Mouse (Mus musculus) kidney, postnatal 0 days (tissue): ENCODE data around the gene Dmp1. TPM values are rescaled to one million over a fixed set of nuclear protein-coding genes. Genes with fewer than 3 reads are reported as not detected.

Source experiments
- ATAC-seq: fragments of 200-750 bp; cut with Nextera tagmentation; replicated peaks from 2 replicates; pipeline ENCODE4 v1.8.0; 2017; ENCODE audit warnings: low read depth, moderate number of reproducible peaks, moderate TSS enrichment, moderate library complexity; ENCODE audit not compliant: low FRiP score
- DNase-seq: peaks from one replicate; pipeline ENCODE4 v3.0.0-alpha.2; 2016; ENCODE audit warnings: low spot score
- H3K27ac ChIP-seq: fragments of 300-500 bp; sonication (generic); 2 replicates; pipeline ENCODE4 v1.5.1; 2014; ENCODE audit warnings: mild to moderate bottlenecking
- H3K27me3 ChIP-seq: fragments of 300-500 bp; sonication (generic); 2 replicates; pipeline ENCODE4 v1.6.1; 2014; ENCODE audit warnings: low read length, mixed read lengths; ENCODE audit not compliant: insufficient read depth
- H3K36me3 ChIP-seq: fragments of 300-500 bp; sonication (generic); 2 replicates; pipeline ENCODE4 v1.6.1; 2014; ENCODE audit warnings: low read length, mixed read lengths; ENCODE audit not compliant: insufficient read depth
- H3K4me1 ChIP-seq: fragments of 300-500 bp; sonication (generic); replicated peaks from 2 replicates; pipeline ENCODE4 v1.6.1; 2014; ENCODE audit warnings: antibody characterized with exemption, low read length, mixed read lengths; ENCODE audit not compliant: insufficient read depth
- H3K4me2 ChIP-seq: fragments of 300-500 bp; sonication (generic); 2 replicates; pipeline ENCODE4 v1.6.1; 2014; ENCODE audit warnings: mild to moderate bottlenecking, low read length, moderate library complexity, mixed read lengths
- H3K4me3 ChIP-seq: fragments of 300-500 bp; sonication (generic); replicated peaks from 2 replicates; pipeline ENCODE4 v1.5.1; 2014; ENCODE audit warnings: low read depth, low read length
- H3K9ac ChIP-seq: fragments of 300-500 bp; sonication (generic); 2 replicates; pipeline ENCODE4 v1.6.1; 2014; ENCODE audit warnings: low read depth, low read length
- H3K9me3 ChIP-seq: fragments of 300-500 bp; sonication (generic); replicated peaks from 2 replicates; pipeline ENCODE4 v1.6.1; 2016; ENCODE audit warnings: low read length, inconsistent platforms, mixed read lengths
- CTCF ChIP-seq: IDR thresholded peaks from 2 replicates; pipeline ENCODE4 v1.5.1; 2016; ENCODE audit warnings: antibody characterized with exemption, low read depth, mild to moderate bottlenecking, moderate library complexity
- WGBS: fragments of 180-500 bp; shearing (Covaris S2); extraction: QIAGEN DNeasy Blood & Tissue Kit; methylation state at CpG from one replicate; pipeline ENCODE4 v1.1.7; 2014; 5-methylcytosine and 5-hydroxymethylcytosine counted together
- polyA plus RNA-seq: library from polyadenylated mRNA; unstranded; fragments of >200 nt; fragmentation: Nextera tagmentation; extraction: Ambion mirVana; gene quantifications from 2 replicates; pipeline ENCODE4 v1.2.1, GENCODE M21; 2015

The Dmp1 gene
- polyA plus RNA-seq = 0.15 and 0.16 TPM in 2 replicates

DNA sequence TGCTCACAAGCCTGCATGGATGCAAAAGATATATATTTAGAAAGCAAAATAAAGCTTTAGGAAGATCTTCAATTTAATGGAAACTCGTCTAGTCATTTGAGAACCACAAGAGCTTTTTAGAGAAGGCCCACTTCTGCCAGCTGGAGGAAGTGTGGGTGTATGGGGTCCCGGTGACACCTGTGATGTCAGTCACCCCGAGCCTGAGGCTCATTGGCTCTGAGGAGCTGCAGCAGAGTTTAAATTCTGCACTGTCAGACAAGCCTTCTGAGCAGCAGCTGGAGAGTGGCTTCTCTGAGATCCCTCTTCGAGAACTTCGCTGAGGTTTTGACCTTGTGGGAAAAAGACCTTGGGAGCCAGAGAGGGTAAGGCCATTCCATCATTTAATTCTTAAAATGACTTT, at the start of gene Dmp1:
TSS of gene Dmp1 (plus strand) at position 263 of the 400 bp plus-strand sequence.
- no peaks in the 10 kb centered on the region for H3K36me3 ChIP-seq
- H3K27me3 ChIP-seq = no peaks in the 10 kb centered on the region
- H3K4me3 ChIP-seq = no peak within 1 kb of the TSS
- DNase-seq = no peak
- TF ChIP-seq CTCF = no peak
- WGBS = 55% methylated on average over 5 of the region's 5 CpGs
- no peak within 1 kb of the TSS for H3K4me2 ChIP-seq
- H3K9me3 ChIP-seq = no peaks in the 10 kb centered on the region
- no peak within 1 kb of the TSS for H3K9ac ChIP-seq
- no peak for ATAC-seq
- H3K4me1 ChIP-seq = no peaks in the 10 kb centered on the region
- no peak within 1 kb of the TSS for H3K27ac ChIP-seq

DNA sequence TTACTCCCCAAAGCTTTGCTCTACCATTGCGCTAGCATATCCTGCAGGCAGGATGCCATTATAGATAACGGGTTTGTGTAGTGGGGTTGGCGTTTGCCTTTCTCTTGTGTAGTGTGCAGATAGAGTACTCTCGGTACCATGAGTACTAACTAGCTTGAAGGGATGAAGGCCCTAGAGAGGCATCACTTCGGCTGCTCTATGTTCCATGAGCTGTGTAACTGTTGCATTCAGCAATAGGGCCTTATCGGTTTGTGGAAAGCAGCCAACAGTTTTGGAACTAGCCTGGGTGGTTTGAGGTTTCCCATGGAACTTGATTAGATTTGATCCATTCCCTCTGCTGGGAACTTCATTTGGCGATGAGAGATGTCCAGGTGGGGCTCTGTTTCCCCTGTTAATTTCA, 44.7 kb upstream of the Dmp1 start:
- no peak overlapping the region for H3K9ac ChIP-seq

DNA sequence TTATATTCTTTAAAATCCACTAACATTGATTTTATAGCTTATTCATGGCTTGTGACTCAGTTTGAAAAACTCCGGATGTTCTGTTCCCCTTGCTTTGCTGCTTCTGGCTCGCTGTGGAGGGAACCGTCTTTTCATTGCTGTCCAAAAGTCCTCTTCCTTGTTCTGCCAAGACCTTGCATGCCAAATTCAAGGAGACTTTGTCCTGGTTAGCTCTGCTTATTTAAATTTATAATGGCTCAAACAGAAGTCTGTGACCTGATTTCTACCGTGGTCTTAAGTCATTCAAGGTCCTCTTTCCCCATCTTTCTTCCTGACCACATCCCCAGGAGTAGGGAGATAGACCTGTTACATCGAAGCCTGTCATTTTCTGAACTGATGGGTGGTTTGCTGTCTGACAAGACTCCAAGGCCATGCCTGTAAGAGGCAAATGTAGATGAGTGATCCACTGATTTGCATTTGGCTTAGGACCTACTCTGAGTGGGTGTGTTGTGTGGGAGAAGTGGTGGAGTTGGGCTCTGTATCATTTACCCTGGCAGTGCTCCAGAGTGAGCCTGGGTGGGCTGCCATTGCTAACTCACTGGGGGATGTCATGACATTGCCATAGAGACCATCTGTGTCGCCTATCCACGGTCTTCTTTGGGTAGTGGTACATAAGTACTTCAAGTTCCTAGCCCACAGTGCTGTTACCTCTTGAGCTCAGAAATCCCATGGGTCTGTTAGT, 43.9 kb upstream of the Dmp1 start:
- Histone ChIP-seq H3K4me1 (no peaks in the 10 kb centered on the region), H3K27me3 (no peaks in the 10 kb centered on the region), H3K4me2 (no peak overlapping the region), H3K36me3 (no peaks in the 10 kb centered on the region), H3K4me3 (no peak overlapping the region), H3K9me3 (no peaks in the 10 kb centered on the region), H3K9ac (no peak overlapping the region), H3K27ac (no peak overlapping the region)
- no peak for DNase-seq
- no peak for TF ChIP-seq CTCF
- 69% methylated on average over 7 of the region's 7 CpGs for WGBS
- no peak for ATAC-seq

More for the DNA sequence above, 44.7 kb upstream of the Dmp1 start:
- Histone ChIP-seq H3K27me3 (no peaks in the 10 kb centered on the region), H3K4me2 (no peak overlapping the region), H3K36me3 (no peaks in the 10 kb centered on the region), H3K27ac (no peak overlapping the region), H3K4me1 (no peaks in the 10 kb centered on the region), H3K9me3 (no peaks in the 10 kb centered on the region), H3K4me3 (no peak overlapping the region)
- TF ChIP-seq CTCF = no peak
- DNase-seq (no peak), ATAC-seq (no peak)
- WGBS = 93% methylated on average over 7 of the region's 7 CpGs

DNA sequence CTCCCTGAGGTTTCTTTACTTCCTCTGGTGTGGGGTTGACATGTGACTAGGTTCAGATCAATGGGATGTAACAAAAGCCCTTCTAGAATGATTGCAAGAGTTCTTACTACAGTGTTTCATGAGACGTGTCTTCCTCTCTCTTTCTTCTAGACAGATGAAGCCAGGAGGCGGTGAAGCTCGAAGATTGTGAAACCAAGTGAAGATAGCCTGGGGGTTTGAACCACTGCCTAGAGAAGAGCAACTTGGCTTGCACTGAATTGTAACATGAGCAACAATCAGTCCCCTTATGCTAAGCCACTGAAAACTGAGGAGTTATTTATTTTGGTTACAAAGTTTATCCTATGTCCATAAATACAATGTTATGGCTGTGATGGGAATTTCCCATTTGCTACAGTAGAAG, 41.8 kb upstream of the Dmp1 start:
- DNase-seq (no peak), ATAC-seq (no peak)
- H3K27me3 ChIP-seq = no peaks in the 10 kb centered on the region
- no peaks in the 10 kb centered on the region for H3K36me3 ChIP-seq
- no peak overlapping the region for H3K4me2 ChIP-seq
- H3K9me3 ChIP-seq = no peaks in the 10 kb centered on the region
- H3K4me3 ChIP-seq = no peak overlapping the region
- no peak overlapping the region for H3K9ac ChIP-seq
- no peak for TF ChIP-seq CTCF
- H3K4me1 ChIP-seq = no peaks in the 10 kb centered on the region
- 75% methylated on average over 3 of the region's 3 CpGs for WGBS
- H3K27ac ChIP-seq = no peak overlapping the region

DNA sequence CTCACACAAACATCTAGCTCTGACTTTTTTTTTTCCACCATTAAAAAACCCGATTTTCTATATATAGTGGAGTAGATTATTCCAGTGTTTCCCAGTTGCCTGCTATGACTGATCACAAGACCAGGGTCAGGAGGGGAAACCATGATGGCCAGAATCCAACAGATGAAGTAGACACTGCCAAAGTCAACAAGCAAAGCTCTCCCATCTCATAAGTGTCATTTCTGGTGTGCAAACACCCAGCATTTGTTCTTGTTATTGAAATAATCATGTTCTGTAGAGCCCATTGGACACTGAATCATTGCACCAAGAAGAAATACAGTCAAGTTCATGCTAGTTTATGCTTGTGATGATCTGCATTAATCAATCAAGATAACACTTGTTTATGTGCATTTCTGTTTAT, 41.0 kb upstream of the Dmp1 start:
- no peak overlapping the region for H3K9ac ChIP-seq
- H3K36me3 ChIP-seq = no peaks in the 10 kb centered on the region
- H3K4me2 ChIP-seq = no peak overlapping the region
- H3K9me3 ChIP-seq = no peaks in the 10 kb centered on the region
- no peak for TF ChIP-seq CTCF
- H3K27ac ChIP-seq = no peak overlapping the region
- H3K4me1 ChIP-seq = no peaks in the 10 kb centered on the region
- no peaks in the 10 kb centered on the region for H3K27me3 ChIP-seq
- H3K4me3 ChIP-seq = no peak overlapping the region
- DNase-seq = peak; percentile 75
- ATAC-seq = no peak
- WGBS = 60% methylated on average over 1 of the region's 1 CpGs

DNA sequence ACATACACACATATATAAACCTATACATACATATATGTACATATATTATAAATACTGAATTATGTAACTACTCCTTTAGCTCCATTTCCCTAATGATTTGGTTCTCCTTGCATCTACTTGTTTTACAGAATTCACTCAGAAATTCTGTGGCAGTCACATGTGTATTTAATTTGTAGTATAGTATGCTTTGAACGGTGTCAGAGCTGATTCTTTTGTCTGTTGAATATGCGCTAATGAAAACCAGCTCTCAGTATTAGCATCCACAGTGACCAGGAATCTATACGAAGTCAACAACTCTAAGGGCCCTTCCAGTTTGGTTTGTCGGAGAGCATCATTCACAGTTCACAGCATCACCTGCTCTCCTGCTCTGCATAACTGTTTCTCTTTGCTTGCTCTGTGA, 38.9 kb upstream of the Dmp1 start:
- Histone ChIP-seq H3K4me1 (no peaks in the 10 kb centered on the region), H3K36me3 (no peaks in the 10 kb centered on the region), H3K27me3 (no peaks in the 10 kb centered on the region), H3K27ac (no peak overlapping the region), H3K4me2 (no peak overlapping the region), H3K9me3 (no peaks in the 10 kb centered on the region), H3K4me3 (no peak overlapping the region), H3K9ac (no peak overlapping the region)
- ATAC-seq (no peak), DNase-seq (no peak)
- 84% methylated on average over 4 of the region's 4 CpGs for WGBS
- TF ChIP-seq CTCF = no peak

DNA sequence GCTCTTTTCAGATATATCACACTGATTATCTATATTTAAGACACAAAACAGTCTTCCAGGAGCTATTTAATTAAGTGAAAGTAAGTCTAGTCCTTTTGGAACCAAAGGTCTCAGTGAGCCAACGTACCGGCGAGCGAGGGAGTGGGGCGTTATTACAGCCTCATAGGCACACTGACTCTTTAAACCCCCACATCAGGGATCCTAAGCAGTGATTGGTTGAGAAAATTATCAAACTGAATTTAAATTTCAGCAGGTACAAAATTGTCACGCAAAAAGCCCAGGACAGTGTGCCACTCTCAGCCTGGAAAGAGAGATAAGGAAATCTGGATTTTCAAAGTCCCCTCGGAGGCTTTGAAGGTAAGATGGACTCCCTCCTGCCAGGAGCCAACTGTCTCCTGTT, 32.0 kb upstream of the Dmp1 start, which contains the start of gene Dspp:
TSS of gene Dspp (plus strand) at position 301 of the 400 bp plus-strand sequence.
- Histone ChIP-seq H3K4me1 (no peaks in the 10 kb centered on the region), H3K27ac (no peak within 1 kb of the TSS), H3K27me3 (no peaks in the 10 kb centered on the region), H3K36me3 (no peaks in the 10 kb centered on the region), H3K9me3 (no peaks in the 10 kb centered on the region), H3K4me2 (no peak within 1 kb of the TSS), H3K9ac (no peak within 1 kb of the TSS), H3K4me3 (no peak within 1 kb of the TSS)
- TF ChIP-seq CTCF = no peak
- DNase-seq = no peak
- ATAC-seq = no peak
- WGBS = 81% methylated on average over 7 of the region's 7 CpGs
